Comparison of ENCODE assay signal across 20 mouse cellular contexts in genomic region chr15:61408621-61409020, GRCm38 (mm10).
DNase-seq lines count a peak whose midpoint lies in the region; ATAC-seq lines count a peak whose summit lies in the region.
"Had no signal": no experiment of that assay in that cellular context is flagged by ENCODE, and none has a peak within 500 bp of the region (broad histone marks: within the 10 kb centered on the region; RNA-seq: fewer than 3 reads in every experiment).

No protein-coding gene starts in this region.

- no peaks in the 10 kb centered on the region for H3K4me1 ChIP-seq in liver, embryonic 11.5 days (replicated peaks; ENCODE audit: control insufficient read depth, insufficient read depth, low read length)
- H3K4me1 ChIP-seq: embryonic facial prominence, embryonic 13.5 days; forebrain, embryonic 13.5 days; hindbrain, embryonic 12.5 days; intestine, embryonic 15.5 days had no signal

- no peak overlapping the region for H3K4me3 ChIP-seq in liver, embryonic 11.5 days (ENCODE audit: low read depth, low read length)
- H3K4me3 ChIP-seq: embryonic facial prominence, embryonic 13.5 days; forebrain, embryonic 13.5 days; gastrocnemius, adult 2 months; hindbrain, embryonic 12.5 days; intestine, embryonic 15.5 days had no signal

- peak; percentile 89 for ATAC-seq in activated CD4-positive, CD25-positive, alpha-beta regulatory T cell, adult 4 months
- no peak for ATAC-seq in liver, embryonic 11.5 days (replicated peaks; ENCODE audit: low FRiP score)
- ATAC-seq: forebrain, embryonic 13.5 days; hindbrain, embryonic 16.5 days; intestine, embryonic 15.5 days had no signal

- no peak overlapping the region for H3K9ac ChIP-seq in liver, embryonic 11.5 days (ENCODE audit: low read depth, low read length)
- H3K9ac ChIP-seq: embryonic facial prominence, embryonic 13.5 days; forebrain, embryonic 13.5 days; hindbrain, embryonic 12.5 days; intestine, embryonic 15.5 days had no signal

- no peak overlapping the region for H3K4me2 ChIP-seq in liver, embryonic 11.5 days
- H3K4me2 ChIP-seq: embryonic facial prominence, embryonic 13.5 days; forebrain, embryonic 13.5 days; hindbrain, embryonic 12.5 days; intestine, embryonic 15.5 days had no signal

- 90% methylated on average over 1 of the region's 1 CpGs for whole genome bisulfite sequencing in liver, embryonic 11.5 days

- H3K27ac ChIP-seq in liver, embryonic 11.5 days (ENCODE audit: low read depth, low read length) = no peak overlapping the region
- H3K27ac ChIP-seq: embryonic facial prominence, embryonic 13.5 days; forebrain, embryonic 13.5 days; gastrocnemius, adult 2 months; hindbrain, embryonic 12.5 days; intestine, embryonic 15.5 days had no signal

- no peaks in the 10 kb centered on the region for H3K27me3 ChIP-seq in splenic B cell, adult 2 months (ENCODE audit: control insufficient read depth, insufficient read depth, low read length, poor library complexity, severe bottlenecking)
- no peaks in the 10 kb centered on the region for H3K27me3 ChIP-seq in liver, embryonic 11.5 days (replicated peaks; ENCODE audit: control insufficient read depth, insufficient read depth, low read length)
- H3K27me3 ChIP-seq: embryonic facial prominence, embryonic 13.5 days; forebrain, embryonic 13.5 days; hindbrain, embryonic 12.5 days; intestine, embryonic 15.5 days had no signal

- peak; percentile 65 for DNase-seq in CD4-positive helper T cell, adult 2 months (ENCODE audit: low read depth, low spot score)
- peak; percentile 62 for DNase-seq in CD4-positive, CD25-positive, alpha-beta regulatory T cell, adult 2 months (ENCODE audit: low read depth, low spot score)
- DNase-seq in splenic B cell, adult 2 months (ENCODE audit: low read depth, low spot score) = peak; percentile 15
- DNase-seq in thymus, postnatal 0 days (ENCODE audit: low spot score) = no peak
- DNase-seq in liver, embryonic 11.5 days (ENCODE audit: low spot score) = no peak
- DNase-seq: adrenal gland, postnatal 10 days; cerebellum, adult 11-12 months; cerebellum, adult 9-10 months; cerebellum, postnatal 36 days; gastrocnemius, adult 2 months; gastrocnemius, postnatal 36 days; heart, adult 11 months; heart, postnatal 10 days; heart, postnatal 4 days had no signal

- no peaks in the 10 kb centered on the region for H3K9me3 ChIP-seq in liver, embryonic 11.5 days (ENCODE audit: control insufficient read depth, low read length)
- H3K9me3 ChIP-seq: embryonic facial prominence, embryonic 13.5 days; forebrain, embryonic 13.5 days; hindbrain, embryonic 12.5 days; intestine, embryonic 15.5 days had no signal

- no peaks in the 10 kb centered on the region for H3K36me3 ChIP-seq in splenic B cell, adult 2 months (ENCODE audit: control insufficient read depth, insufficient read depth, low read length, poor library complexity, severe bottlenecking)
- no peaks in the 10 kb centered on the region for H3K36me3 ChIP-seq in liver, embryonic 11.5 days (ENCODE audit: control insufficient read depth, insufficient read depth, low read length)
- H3K36me3 ChIP-seq: embryonic facial prominence, embryonic 13.5 days; hindbrain, embryonic 12.5 days; intestine, embryonic 15.5 days had no signal

Comparison
In these comparisons a context has a peak if more than half of its experiments do, and no peak if none do; other contexts are left out.
1. DNase-seq: peak in CD4-positive helper T cell, adult 2 months (single experiment), CD4-positive, CD25-positive, alpha-beta regulatory T cell, adult 2 months (single experiment) and splenic B cell, adult 2 months (single experiment); none in thymus, postnatal 0 days (single experiment) and liver, embryonic 11.5 days (single experiment).